Mouse (Mus musculus) spleen, postnatal 36 days (tissue): ENCODE results near the gene Arcn1.

Experiments
- DNase-seq, 2 experiments: peaks; one replicate each; pipeline ENCODE4 v3.0.0; 2022; ENCODE audit warnings: low spot score in 2 of 2, mixed read lengths in 1 of 2

Gene Arcn1

GRCm38 (mm10) chr9:44745371-44745770, 22.3 kb downstream of the Arcn1 start:
- no peak for DNase-seq

GRCm38 (mm10) chr9:44740663-44741192, 26.9 kb downstream of the Arcn1 start:
- DNase-seq = no peak

- no peak for DNase-seq
These were observed 30.2 kb downstream of the Arcn1 start for GRCm38 (mm10) chr9:44737240-44737949.

- no peak for DNase-seq
These were observed 31.3 kb downstream of the Arcn1 start for GRCm38 (mm10) chr9:44736301-44736700.

- no peak for DNase-seq
These were observed 31.8 kb downstream of the Arcn1 start for GRCm38 (mm10) chr9:44735886-44736285.

- peak; percentile 42 to 51 for DNase-seq
These were observed 32.8 kb downstream of the Arcn1 start, which contains the start of gene Phldb1 for GRCm38 (mm10) chr9:44734524-44735494. Phldb1 (minus strand) TSS chr9:44735198.

GRCm38 (mm10) chr9:44733671-44734523, 33.7 kb downstream of the Arcn1 start:
- DNase-seq = peak in 1 of 2 experiments; percentile 18

- no peak for DNase-seq
These were observed 34.6 kb downstream of the Arcn1 start for GRCm38 (mm10) chr9:44732921-44733530.

- no peak for DNase-seq
These were observed 35.5 kb downstream of the Arcn1 start for GRCm38 (mm10) chr9:44732130-44732549.

- DNase-seq = no peak
These were observed 40.2 kb downstream of the Arcn1 start for GRCm38 (mm10) chr9:44727441-44727840.

- DNase-seq = no peak
These were observed 41.1 kb downstream of the Arcn1 start for GRCm38 (mm10) chr9:44726431-44727146.

- no peak for DNase-seq
These were observed 43.0 kb downstream of the Arcn1 start for GRCm38 (mm10) chr9:44724665-44725064.

- no peak for DNase-seq
These were observed 43.4 kb downstream of the Arcn1 start for GRCm38 (mm10) chr9:44724223-44724622.

- DNase-seq = no peak
These were observed 44.1 kb downstream of the Arcn1 start for GRCm38 (mm10) chr9:44723521-44724041.

GRCm38 (mm10) chr9:44723008-44723407, 44.6 kb downstream of the Arcn1 start:
- DNase-seq = no peak

GRCm38 (mm10) chr9:44722575-44722974, 45.1 kb downstream of the Arcn1 start:
- DNase-seq = no peak

GRCm38 (mm10) chr9:44721877-44722186, 45.8 kb downstream of the Arcn1 start:
- DNase-seq = no peak

- DNase-seq = peak; percentile 50 to 59
These were observed 46.3 kb downstream of the Arcn1 start for GRCm38 (mm10) chr9:44721154-44721876.

- DNase-seq = no peak
These were observed 47.1 kb downstream of the Arcn1 start for GRCm38 (mm10) chr9:44720358-44721153.
